Mouse (Mus musculus) spleen, adult 2 months (tissue): ENCODE results near the gene Ube2v1.

ENCODE experiments used
- CTCF ChIP-seq: fragments of 200-500 bp; IDR thresholded peaks from 2 replicates; pipeline ENCODE4 v1.5.1; 2011; ENCODE audit warnings: mild to moderate bottlenecking, inconsistent platforms; ENCODE audit not compliant: insufficient read depth, insufficient read length, insufficient replicate concordance; ENCODE audit errors: extremely low read depth
- POLR2A ChIP-seq: fragments of 200-500 bp; IDR thresholded peaks from 2 replicates; pipeline ENCODE4 v1.6.1; 2011; ENCODE audit warnings: low read depth, low read length, inconsistent platforms

- TF ChIP-seq CTCF (no peak), POLR2A (no peak)
These were observed 35.0 kb downstream of the Ube2v1 start for GRCm38 (mm10) chr2:167596726-167597491.
